Mouse (Mus musculus): ENCODE results near the gene Pan2. TPM values are rescaled to one million over a fixed set of nuclear protein-coding genes. Genes with fewer than 3 reads are reported as not detected.
A peak's percentile ranks its signal among the peaks of the same experiment; 100 is the strongest.

The Pan2 gene
- polyA plus RNA-seq, 1 experiment from 2014 or later, result 14.8 TPM

DNA sequence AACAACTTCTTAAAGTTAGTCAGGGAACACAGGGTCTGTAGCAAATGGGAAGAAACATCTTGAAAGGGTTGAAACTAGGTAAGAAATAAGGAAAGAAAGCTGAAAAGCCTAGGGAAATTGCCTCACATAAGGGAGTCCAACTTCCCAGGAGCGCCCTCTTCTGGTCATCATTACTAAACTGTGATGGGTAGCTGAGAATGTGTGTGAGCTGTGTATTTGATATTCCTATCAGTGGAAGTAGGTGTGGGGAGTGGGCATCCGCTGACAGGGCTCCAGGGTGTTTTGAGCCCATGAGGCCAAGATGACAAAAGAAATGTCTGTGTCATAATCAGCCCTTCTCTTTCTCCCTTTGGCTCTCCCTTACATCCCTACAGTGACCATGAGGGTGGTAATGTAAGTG, 55.7 kb downstream of the Pan2 start:
- Histone ChIP-seq H3K36me3 (ENCODE audit: control insufficient read depth, insufficient read depth) (peaks cover 69% of the 10 kb centered on the region), H3K27me3 (ENCODE audit: control insufficient read depth, insufficient read depth, low read depth, low read length) (no peaks in the 10 kb centered on the region), H3K9me3 (replicated peaks; ENCODE audit: control insufficient read depth, low read length) (no peaks in the 10 kb centered on the region), H3K4me2 (ENCODE audit: low read depth, low read length) (no peak overlapping the region), H3K4me3 (ENCODE audit: low read depth, low read length) (no peak overlapping the region), H3K27ac (ENCODE audit: low read length) (no peak overlapping the region), H3K4me1 (ENCODE audit: control insufficient read depth, low read depth, low read length) (no peaks in the 10 kb centered on the region), H3K9ac (ENCODE audit: low read depth, low read length) (0 out of 2 replicates have a peak overlapping the region, but pooled peaks have one; percentile 9)
- ATAC-seq (ENCODE audit: low read depth), result no peak
- 32% methylated on average over 2 of the region's 2 CpGs for WGBS (ENCODE audit: insufficient replicate concordance)

DNA sequence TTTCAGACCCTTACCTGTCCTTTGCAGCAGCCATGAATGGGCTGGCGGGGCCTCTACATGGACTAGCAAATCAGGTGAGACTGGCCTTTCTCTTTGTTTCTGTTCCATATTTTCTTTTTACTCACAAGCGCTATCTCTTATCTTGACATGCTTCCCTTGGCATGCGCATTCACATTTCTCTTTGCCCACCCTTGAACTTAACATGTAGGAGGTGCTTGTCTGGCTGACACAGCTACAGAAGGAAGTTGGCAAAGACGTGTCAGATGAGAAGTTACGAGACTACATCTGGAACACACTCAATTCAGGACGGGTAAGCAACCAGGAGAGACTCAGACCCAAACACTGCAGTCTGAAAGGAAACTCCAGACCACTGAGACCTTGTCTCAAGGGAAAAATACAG, 56.1 kb downstream of the Pan2 start:
- Histone ChIP-seq H3K9me3 (replicated peaks; ENCODE audit: control insufficient read depth, low read length) (no peaks in the 10 kb centered on the region), H3K4me3 (ENCODE audit: low read depth, low read length) (no peak overlapping the region), H3K4me2 (ENCODE audit: low read depth, low read length) (no peak overlapping the region), H3K9ac (ENCODE audit: low read depth, low read length) (no peak overlapping the region), H3K27me3 (ENCODE audit: control insufficient read depth, insufficient read depth, low read depth, low read length) (no peaks in the 10 kb centered on the region), H3K27ac (ENCODE audit: low read length) (no peak overlapping the region), H3K36me3 (ENCODE audit: control insufficient read depth, insufficient read depth) (peaks cover 65% of the 10 kb centered on the region), H3K4me1 (ENCODE audit: control insufficient read depth, low read depth, low read length) (no peaks in the 10 kb centered on the region)
- 77% methylated on average over 6 of the region's 6 CpGs for WGBS (ENCODE audit: insufficient replicate concordance)
- no peak for ATAC-seq (ENCODE audit: low read depth)

DNA sequence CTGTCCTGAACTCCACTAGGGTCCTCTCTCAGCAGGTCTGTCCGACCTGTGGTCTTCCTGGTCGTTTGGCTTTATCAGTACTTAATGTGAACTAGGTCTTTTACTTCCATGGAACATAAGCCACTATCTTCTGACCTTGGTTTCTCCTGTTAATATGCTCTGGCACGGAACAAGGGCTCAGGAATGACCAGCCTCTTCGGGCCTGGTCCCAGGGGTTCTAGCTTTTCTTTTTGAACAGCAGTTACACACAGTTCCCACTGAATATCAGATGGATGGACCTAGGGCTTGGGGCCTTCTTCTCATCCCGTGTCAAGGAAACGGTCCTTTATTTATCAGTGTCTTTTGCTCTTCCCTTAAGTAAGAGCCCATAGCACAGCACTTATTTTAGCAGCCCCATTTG, 58.7 kb downstream of the Pan2 start:
- no peaks in the 10 kb centered on the region for H3K9me3 ChIP-seq (replicated peaks; ENCODE audit: control insufficient read depth, low read length)
- no peak overlapping the region for H3K9ac ChIP-seq (ENCODE audit: low read depth, low read length)
- no peaks in the 10 kb centered on the region for H3K27me3 ChIP-seq (ENCODE audit: control insufficient read depth, insufficient read depth, low read depth, low read length)
- peaks cover 54% of the 10 kb centered on the region for H3K36me3 ChIP-seq (ENCODE audit: control insufficient read depth, insufficient read depth)
- no peaks in the 10 kb centered on the region for H3K4me1 ChIP-seq (ENCODE audit: control insufficient read depth, low read depth, low read length)
- ATAC-seq (ENCODE audit: low read depth), result no peak
- WGBS (ENCODE audit: insufficient replicate concordance), result 79% methylated on average over 6 of the region's 6 CpGs
- H3K4me3 ChIP-seq (ENCODE audit: low read depth, low read length), result no peak overlapping the region
- H3K4me2 ChIP-seq (ENCODE audit: low read depth, low read length), result no peak overlapping the region
- no peak overlapping the region for H3K27ac ChIP-seq (ENCODE audit: low read length)

DNA sequence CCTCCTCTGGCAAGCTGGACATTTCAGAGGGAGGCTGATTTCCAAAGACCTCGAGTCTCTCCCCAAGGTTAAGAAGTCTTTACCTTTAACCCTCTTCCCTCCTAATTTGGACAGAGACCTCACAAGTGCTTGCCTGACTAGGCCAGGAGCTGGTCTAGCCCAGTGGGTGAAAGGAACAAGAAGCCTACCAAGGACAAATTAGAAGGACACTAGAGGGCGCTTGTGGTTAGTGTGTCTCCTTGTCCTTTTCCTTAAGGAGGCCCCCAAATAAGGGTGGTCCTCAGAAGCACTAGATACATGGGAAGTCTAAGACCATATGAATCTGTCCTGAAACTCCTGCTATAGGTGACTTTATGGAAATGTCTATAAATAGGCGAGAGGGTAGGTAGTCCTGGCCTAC, 59.4 kb downstream of the Pan2 start:
- H3K27me3 ChIP-seq (ENCODE audit: control insufficient read depth, insufficient read depth, low read depth, low read length), result no peaks in the 10 kb centered on the region
- no peak overlapping the region for H3K4me2 ChIP-seq (ENCODE audit: low read depth, low read length)
- WGBS (ENCODE audit: insufficient replicate concordance), result 48% methylated on average over 3 of the region's 3 CpGs
- H3K36me3 ChIP-seq (ENCODE audit: control insufficient read depth, insufficient read depth), result peaks cover 54% of the 10 kb centered on the region
- H3K9me3 ChIP-seq (replicated peaks; ENCODE audit: control insufficient read depth, low read length), result no peaks in the 10 kb centered on the region
- no peak overlapping the region for H3K27ac ChIP-seq (ENCODE audit: low read length)
- ATAC-seq (ENCODE audit: low read depth), result no peak
- no peak overlapping the region for H3K9ac ChIP-seq (ENCODE audit: low read depth, low read length)
- H3K4me3 ChIP-seq (ENCODE audit: low read depth, low read length), result no peak overlapping the region
- peaks cover 1% of the 10 kb centered on the region for H3K4me1 ChIP-seq (ENCODE audit: control insufficient read depth, low read depth, low read length)

DNA sequence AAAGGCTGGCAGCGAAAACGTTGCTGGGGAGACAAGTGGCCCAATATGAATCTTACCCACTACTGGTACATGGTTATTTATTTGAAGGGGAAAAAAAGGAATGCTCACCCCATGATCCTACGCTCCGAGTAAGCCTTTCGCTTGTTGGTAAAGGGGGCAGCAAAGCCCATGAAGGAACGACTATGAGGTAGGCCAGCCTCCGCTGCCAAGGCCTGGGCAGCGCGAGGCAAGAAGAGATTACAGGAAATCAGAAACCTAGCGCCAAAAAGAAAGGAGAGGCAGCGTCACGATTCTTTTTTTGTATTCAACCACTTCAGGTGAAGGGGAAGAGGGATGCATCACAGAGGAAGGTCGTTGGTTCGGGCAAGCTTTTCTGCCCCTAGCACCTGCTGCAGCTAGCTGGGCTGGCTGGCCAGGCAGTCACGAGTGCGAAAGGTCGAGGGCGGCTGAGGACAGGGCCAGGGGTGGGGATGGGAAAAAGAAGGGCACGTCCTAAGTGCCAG, 64.8 kb downstream of the Pan2 start:
- Histone ChIP-seq H3K4me2 (ENCODE audit: low read depth, low read length) (peak overlapping the region; percentile 97), H3K27me3 (ENCODE audit: control insufficient read depth, insufficient read depth, low read depth, low read length) (no peaks in the 10 kb centered on the region), H3K27ac (ENCODE audit: low read length) (peak overlapping the region; percentile 90), H3K4me3 (ENCODE audit: low read depth, low read length) (peak overlapping the region; percentile 87), H3K9me3 (replicated peaks; ENCODE audit: control insufficient read depth, low read length) (no peaks in the 10 kb centered on the region), H3K36me3 (ENCODE audit: control insufficient read depth, insufficient read depth) (peaks cover 8% of the 10 kb centered on the region), H3K4me1 (ENCODE audit: control insufficient read depth, low read depth, low read length) (peaks cover 18% of the 10 kb centered on the region), H3K9ac (ENCODE audit: low read depth, low read length) (peak overlapping the region; percentile 82)
- 22% methylated on average over 19 of the region's 19 CpGs for WGBS (ENCODE audit: insufficient replicate concordance)
- ATAC-seq (ENCODE audit: low read depth), result no peak

DNA sequence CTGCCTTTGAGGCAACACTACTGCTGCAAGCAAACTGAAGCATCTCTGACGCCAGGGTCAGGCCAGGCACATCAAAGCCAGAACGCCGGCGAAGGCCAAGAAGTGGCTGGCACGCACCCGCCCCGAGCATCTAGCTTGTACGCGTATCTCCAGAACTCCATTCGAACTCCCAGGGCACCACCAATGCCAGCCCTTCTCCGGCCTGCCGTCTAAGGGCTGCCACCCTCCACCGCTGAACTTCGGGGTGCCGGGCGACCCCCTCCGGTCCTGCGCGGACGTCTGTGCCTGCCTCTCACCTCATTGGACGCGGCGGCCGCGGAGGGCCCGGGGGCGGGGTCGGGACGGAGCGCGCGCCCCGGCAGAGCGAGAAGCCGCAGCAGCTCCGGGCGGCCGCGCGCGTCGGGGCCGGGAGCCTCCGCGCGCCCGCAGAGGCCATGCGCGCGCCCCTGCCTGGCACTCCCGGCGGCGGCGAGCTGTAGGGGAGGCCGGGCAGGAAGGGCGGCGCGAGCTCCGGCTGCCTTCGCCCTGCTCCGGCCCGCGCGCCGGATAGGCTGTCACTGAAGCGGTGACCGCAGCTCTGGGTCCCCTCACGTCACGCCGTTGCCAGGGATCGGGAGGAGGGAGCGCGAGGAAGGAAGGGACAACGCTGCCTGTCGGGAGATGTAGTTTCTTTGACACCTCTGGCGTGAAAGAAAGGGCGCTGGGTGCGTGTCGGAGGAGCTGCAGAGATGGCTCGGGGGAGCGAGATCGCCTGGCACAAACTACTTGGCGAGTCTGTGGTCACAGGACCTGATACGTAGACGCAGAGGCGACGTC, 65.5 kb downstream of the Pan2 start, which contains the start of gene Coq10a:
TSS of gene Coq10a (minus strand) at position 596 of the 816 bp plus-strand sequence.
- Histone ChIP-seq H3K27me3 (ENCODE audit: control insufficient read depth, insufficient read depth, low read depth, low read length) (no peaks in the 10 kb centered on the region), H3K9ac (ENCODE audit: low read depth, low read length) (peak within 1 kb of the TSS; percentile 82), H3K36me3 (ENCODE audit: control insufficient read depth, insufficient read depth) (peaks cover under 1% of the 10 kb centered on the region), H3K27ac (ENCODE audit: low read length) (peak within 1 kb of the TSS; percentile 90), H3K4me3 (ENCODE audit: low read depth, low read length) (peak within 1 kb of the TSS; percentile 87), H3K9me3 (replicated peaks; ENCODE audit: control insufficient read depth, low read length) (no peaks in the 10 kb centered on the region), H3K4me2 (ENCODE audit: low read depth, low read length) (peak within 1 kb of the TSS; percentile 97), H3K4me1 (ENCODE audit: control insufficient read depth, low read depth, low read length) (peaks cover 23% of the 10 kb centered on the region)
- WGBS (ENCODE audit: insufficient replicate concordance), result under 1% methylated on average over 67 of the region's 87 CpGs
- peak; percentile 87 for ATAC-seq (ENCODE audit: low read depth)

DNA sequence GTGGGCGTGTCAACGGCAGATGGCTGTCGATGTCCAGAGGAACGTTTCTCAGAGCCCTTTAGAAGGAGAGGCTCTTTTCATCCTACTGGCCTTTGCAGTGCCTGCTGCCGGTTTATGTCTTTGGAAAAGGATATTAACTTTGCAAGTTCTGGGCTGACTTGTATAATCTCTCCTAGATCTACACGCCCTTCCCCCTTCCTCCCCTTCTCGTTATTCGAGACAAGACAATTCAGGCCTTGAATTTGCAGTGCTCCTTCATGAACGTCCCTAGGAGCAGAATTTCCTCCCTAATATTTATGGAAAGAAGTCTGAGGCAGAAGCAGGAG, 66.0 kb downstream of the Pan2 start:
- Histone ChIP-seq H3K9me3 (replicated peaks; ENCODE audit: control insufficient read depth, low read length) (no peaks in the 10 kb centered on the region), H3K9ac (ENCODE audit: low read depth, low read length) (peak overlapping the region; percentile 82), H3K4me2 (ENCODE audit: low read depth, low read length) (peak overlapping the region; percentile 97), H3K27me3 (ENCODE audit: control insufficient read depth, insufficient read depth, low read depth, low read length) (no peaks in the 10 kb centered on the region), H3K4me1 (ENCODE audit: control insufficient read depth, low read depth, low read length) (peaks cover 23% of the 10 kb centered on the region), H3K27ac (ENCODE audit: low read length) (peak overlapping the region; percentile 90), H3K36me3 (ENCODE audit: control insufficient read depth, insufficient read depth) (no peaks in the 10 kb centered on the region), H3K4me3 (ENCODE audit: low read depth, low read length) (peak overlapping the region; percentile 87)
- ATAC-seq (ENCODE audit: low read depth), result no peak
- 2% methylated on average over 9 of the region's 9 CpGs for WGBS (ENCODE audit: insufficient replicate concordance)

DNA sequence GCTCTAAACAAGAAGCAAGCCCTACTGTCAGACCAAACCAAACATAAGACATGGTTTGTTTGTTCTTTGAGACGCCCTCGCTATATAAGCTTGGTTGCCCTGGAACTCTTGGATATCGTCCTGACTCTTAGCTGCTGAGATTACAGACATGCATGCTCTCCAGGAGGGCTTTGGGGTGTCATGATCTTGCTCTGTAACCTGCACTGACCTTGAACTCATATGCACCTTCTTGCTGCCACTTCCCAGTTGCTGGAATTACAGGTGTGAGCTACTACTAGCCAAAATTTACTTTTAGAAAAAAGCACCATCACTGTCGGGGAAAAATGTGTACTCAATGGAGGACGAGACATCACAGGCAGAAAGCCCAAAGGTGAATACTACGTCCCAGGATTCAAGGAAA, 66.5 kb downstream of the Pan2 start:
- peak overlapping the region; percentile 97 for H3K4me2 ChIP-seq (ENCODE audit: low read depth, low read length)
- H3K36me3 ChIP-seq (ENCODE audit: control insufficient read depth, insufficient read depth), result no peaks in the 10 kb centered on the region
- H3K27me3 ChIP-seq (ENCODE audit: control insufficient read depth, insufficient read depth, low read depth, low read length), result no peaks in the 10 kb centered on the region
- H3K9ac ChIP-seq (ENCODE audit: low read depth, low read length), result no peak overlapping the region; the same call in 1 of the 2 replicates
- H3K9me3 ChIP-seq (replicated peaks; ENCODE audit: control insufficient read depth, low read length), result no peaks in the 10 kb centered on the region
- ATAC-seq (ENCODE audit: low read depth), result no peak
- H3K4me1 ChIP-seq (ENCODE audit: control insufficient read depth, low read depth, low read length), result peaks cover 23% of the 10 kb centered on the region
- H3K4me3 ChIP-seq (ENCODE audit: low read depth, low read length), result peak overlapping the region; percentile 87
- H3K27ac ChIP-seq (ENCODE audit: low read length), result peak overlapping the region; percentile 90
- WGBS (ENCODE audit: insufficient replicate concordance), result 66% methylated on average over 6 of the region's 6 CpGs

DNA sequence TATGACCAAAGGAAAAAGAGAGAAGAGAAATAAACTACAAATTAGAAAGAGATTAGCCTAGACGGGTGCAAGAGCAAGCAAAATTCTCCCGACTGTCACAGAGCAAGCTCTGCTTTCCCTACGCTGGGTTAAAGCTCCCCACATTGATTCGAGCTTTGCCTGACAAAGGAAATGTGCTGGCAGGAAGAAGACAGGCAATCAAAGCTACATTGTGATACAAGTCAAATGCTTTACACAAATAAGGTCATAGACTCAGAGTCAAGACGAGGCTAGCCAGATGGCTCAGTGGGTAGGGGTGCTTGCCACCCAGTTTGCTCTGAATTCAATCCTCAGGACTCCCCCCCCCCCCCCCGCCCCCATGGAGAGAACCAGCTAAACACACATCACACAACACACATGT, 66.9 kb downstream of the Pan2 start:
- H3K4me2 ChIP-seq (ENCODE audit: low read depth, low read length), result no peak overlapping the region
- no peaks in the 10 kb centered on the region for H3K9me3 ChIP-seq (replicated peaks; ENCODE audit: control insufficient read depth, low read length)
- no peak for ATAC-seq (ENCODE audit: low read depth)
- H3K4me3 ChIP-seq (ENCODE audit: low read depth, low read length), result no peak overlapping the region
- peaks cover 23% of the 10 kb centered on the region for H3K4me1 ChIP-seq (ENCODE audit: control insufficient read depth, low read depth, low read length)
- H3K27me3 ChIP-seq (ENCODE audit: control insufficient read depth, insufficient read depth, low read depth, low read length), result no peaks in the 10 kb centered on the region
- 66% methylated on average over 5 of the region's 6 CpGs for WGBS (ENCODE audit: insufficient replicate concordance)
- H3K27ac ChIP-seq (ENCODE audit: low read length), result no peak overlapping the region
- H3K36me3 ChIP-seq (ENCODE audit: control insufficient read depth, insufficient read depth), result no peaks in the 10 kb centered on the region
- H3K9ac ChIP-seq (ENCODE audit: low read depth, low read length), result no peak overlapping the region
